Mouse (Mus musculus) kidney, adult 2 months (tissue): Measurements from ENCODE around the gene Extl1.

Experiments
- CTCF ChIP-seq: fragments of 200-500 bp; conservative IDR thresholded peaks from 2 replicates; pipeline ENCODE4 v1.5.1; 2011; ENCODE audit warnings: low read depth, mild to moderate bottlenecking, control low read depth, low read length, moderate library complexity, mixed read lengths; ENCODE audit not compliant: insufficient read depth, insufficient read length
- POLR2A ChIP-seq: fragments of 200-500 bp; IDR thresholded peaks from one replicate; pipeline ENCODE4 v1.6.1; 2011; ENCODE audit warnings: low read depth, low read length, control low read depth

- TF ChIP-seq POLR2A (no peak), CTCF (no peak)
Measured at GRCm38 (mm10) chr4:134319074-134319473, 64.6 kb downstream of the Extl1 start.
